Mouse (Mus musculus): ENCODE data around the gene Gm17509.
"Not testable (repeated sequence)": the region's sequence is repeated elsewhere in the genome, so short reads cannot be mapped to it uniquely, and the experiment has no call there.

Gene Gm17509

DNA sequence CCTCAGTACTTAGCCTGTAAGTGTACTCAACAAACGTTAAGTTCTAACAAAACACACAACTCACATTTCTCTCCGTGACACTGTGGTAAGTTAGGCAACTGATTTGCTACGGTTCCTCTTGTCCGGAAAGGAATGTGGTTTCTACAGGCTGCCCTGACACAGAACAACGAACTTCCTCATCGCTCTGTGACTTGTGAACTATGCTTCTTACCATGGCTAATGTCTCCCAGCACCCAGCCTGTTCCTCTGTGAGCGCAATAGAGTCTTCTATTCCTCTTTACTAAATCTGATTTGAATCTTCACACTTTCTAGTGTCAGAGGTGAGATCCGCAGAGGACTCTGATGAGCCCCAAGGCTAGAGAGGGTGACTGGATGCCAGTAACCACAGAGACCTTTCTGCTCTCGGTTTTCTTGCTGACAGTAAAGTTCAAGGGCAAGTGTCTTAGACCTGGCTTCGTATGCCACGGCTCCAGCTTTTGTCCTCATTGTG lies 9.4 kb downstream of the Gm17509 start:
- DNase-seq (ENCODE audit: extremely low read depth, insufficient read length, low spot score) = peak; percentile 41

DNA sequence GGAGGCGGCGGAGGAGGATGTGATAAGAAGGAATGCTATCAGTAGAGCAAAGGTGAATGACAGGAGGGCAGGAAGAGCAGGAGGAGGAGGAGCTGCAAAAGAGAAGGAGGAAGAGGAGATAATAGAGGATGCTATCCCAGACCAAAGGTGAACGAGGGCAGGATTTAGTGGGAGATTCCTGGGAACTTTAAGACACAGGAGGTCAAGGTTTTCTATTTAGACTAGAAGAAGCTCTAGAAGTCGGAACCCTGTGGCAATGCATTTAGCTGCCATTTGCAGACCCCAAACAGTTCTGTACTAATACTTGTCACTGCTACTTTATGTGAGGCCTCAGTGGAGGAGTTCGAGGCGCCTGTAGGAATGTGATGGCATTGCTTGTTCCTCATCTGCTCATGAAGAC lies 12.6 kb downstream of the Gm17509 start, which contains the start of gene Emb:
Emb (plus strand) TSS at position 301 of the 400 bp plus-strand sequence.
- no peak for DNase-seq (ENCODE audit: extremely low read depth, insufficient read length, low spot score)

DNA sequence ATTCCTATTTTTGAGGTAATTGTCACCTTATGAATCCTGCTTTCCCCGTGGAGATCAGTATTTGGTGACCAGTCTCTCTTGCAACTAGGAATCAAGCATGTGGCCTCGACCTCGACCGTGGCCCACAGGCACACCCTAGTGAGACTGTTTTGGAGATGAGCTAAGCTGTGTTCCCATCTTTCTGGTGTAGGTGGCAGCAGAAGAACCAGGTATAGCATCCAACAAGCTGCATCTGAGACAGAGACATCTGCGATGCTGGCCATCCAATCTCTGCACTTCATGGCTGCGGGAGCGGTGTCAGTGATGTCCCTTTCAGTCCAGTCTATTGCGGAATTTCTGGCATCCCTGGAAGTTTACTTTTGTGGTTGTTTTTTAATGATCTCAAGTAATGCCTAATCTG lies 14.8 kb downstream of the Gm17509 start:
- DNase-seq (ENCODE audit: extremely low read depth, insufficient read length, low spot score) = no peak

DNA sequence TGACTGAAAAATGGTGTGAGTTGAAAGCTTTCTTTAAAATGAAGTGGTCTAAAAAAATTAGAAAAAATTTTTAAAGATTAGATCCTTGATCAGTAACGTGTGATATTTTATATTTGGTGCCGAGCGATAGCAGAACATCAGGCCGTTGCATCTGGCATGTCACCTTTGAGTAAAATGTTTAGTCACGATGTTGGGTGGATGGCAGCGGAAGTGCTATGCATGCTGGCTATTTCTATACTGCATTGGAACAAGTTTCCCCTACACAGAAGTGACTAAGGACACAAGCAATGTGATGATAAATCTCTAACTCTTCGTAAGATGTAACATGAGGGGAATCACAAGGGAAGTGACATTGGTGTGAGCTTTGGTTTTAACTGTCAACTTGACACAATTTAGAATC lies 16.2 kb downstream of the Gm17509 start:
- DNase-seq (ENCODE audit: extremely low read depth, insufficient read length, low spot score) = no peak

DNA sequence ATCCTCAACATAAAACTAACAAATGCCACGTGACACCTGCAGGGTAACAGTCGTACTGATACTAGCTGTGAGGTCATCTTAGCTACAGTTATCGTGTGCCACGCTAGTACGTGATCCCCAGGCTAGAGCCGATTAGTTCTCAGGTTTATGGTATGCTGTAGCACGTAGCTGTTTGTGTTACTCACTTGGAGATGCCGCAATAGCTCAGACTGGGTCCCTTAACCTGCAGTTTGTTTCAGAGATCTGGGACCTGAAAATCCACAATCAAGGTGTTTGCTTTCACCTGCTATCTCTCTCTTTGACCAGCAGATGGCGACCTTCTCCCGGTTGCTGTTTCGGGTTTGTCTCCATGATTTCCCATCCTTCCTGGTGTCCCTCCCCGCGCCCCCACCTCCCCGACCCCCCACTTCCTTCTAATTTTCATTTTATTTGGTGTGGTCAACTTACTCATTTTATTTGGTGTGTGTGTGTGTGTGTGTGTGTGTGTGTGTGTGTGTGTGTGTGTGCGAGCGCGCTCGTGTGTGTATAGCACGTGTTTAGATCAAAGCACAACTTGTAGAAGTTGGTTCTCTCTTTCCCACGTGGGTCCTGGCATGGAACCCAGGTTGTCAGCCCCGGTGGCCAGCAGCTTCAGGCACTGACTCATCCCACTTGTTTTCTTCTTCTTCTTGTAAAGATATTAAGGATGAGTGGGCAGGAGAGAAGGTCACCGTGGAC lies 18.0 kb downstream of the Gm17509 start:
- DNase-seq (ENCODE audit: extremely low read depth, insufficient read length, low spot score) = no peak

DNA sequence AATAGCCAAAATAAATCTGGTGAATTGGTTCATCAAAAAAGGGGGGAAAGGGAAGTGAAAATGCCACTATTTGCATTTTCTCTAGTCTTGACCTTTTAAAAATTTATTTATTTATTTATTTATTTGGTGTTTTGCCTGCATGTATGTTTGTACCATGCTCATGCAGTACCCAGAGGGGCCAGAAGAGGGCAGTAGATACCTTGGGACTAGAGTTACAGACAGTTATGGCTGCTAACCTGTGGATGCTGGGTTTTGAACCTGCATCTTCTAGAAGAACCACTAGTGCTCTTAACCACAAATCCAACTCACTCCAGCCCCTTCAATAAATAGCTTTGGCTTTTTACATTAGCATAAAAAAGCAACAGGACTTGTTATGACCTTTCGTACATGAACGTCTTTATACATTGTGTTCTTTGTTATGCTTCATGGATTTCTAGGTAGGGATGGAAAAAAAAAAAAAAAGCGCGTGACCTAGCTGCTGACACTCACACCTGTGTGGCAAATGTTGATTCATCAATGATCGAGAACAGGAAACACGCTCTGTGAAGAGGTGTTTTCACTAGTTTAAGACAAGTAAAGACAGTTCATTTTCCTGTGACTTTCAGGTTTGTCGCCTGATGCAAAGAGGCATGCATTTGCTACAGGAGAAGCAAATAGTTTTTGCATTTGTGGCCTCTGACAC lies 22.3 kb downstream of the Gm17509 start:
- no peak for DNase-seq (ENCODE audit: extremely low read depth, insufficient read length, low spot score)

DNA sequence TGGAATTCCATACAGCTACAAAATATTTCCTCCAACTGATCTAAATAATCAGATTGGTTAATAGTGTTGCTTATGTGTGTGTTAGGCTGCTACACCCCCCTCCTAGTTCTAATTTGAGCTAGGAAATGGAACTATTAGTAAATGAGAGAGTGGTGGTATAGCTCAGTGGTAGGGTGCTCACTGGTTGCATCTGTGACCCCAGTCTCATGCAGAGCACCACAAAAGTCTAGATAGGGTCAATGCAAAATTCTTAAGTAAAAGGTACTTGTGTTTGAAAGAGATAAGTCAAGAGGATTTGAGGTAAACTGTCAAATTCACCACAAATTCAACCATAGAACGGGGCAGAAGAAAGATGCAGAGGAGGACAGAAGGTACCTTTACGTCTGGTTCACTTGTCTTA lies 23.2 kb downstream of the Gm17509 start:
- DNase-seq (ENCODE audit: extremely low read depth, insufficient read length, low spot score) = no peak

DNA sequence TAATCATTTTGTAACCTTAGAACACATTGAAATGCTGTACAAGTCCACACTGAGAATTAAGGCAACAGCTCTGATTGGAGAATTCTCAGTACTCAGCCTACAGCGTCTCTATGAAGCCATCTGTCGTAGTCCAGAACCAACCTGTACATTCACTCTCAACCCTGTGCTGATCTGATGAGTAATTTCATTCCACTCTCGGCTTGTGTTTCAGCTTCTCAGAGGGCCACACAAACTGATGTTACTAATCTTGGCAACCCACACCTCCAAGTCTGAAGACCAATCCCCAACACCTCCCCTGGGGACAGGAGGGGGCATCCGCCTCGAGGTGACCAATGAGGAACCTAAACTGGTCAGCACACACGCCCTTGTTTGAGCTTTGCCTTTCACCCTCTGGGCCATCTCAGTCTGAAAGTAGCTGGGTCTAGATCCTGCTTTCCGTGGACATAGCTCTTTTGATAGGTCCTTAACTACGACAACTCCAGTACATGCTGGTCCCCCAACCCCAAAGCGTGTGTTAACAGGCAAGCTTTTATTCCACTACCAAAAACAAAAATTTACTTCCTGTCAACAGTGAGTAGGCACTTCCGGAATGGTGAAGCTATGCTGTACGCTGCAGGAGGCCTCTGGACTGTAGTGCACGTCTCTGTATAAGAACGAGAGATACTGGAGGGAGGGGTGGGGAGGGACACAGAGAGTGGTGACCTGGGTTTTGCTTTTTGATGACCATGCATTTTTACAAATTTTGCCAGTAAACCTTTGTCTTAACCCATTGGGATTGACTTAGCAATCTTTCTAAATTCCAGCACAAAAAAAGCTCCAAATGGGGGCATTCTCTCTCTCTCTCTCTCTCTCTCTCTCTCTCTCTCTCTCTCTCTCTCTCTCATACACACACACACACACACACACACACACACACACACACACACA lies 25.0 kb downstream of the Gm17509 start:
- DNase-seq (ENCODE audit: extremely low read depth, insufficient read length, low spot score) = no peak

DNA sequence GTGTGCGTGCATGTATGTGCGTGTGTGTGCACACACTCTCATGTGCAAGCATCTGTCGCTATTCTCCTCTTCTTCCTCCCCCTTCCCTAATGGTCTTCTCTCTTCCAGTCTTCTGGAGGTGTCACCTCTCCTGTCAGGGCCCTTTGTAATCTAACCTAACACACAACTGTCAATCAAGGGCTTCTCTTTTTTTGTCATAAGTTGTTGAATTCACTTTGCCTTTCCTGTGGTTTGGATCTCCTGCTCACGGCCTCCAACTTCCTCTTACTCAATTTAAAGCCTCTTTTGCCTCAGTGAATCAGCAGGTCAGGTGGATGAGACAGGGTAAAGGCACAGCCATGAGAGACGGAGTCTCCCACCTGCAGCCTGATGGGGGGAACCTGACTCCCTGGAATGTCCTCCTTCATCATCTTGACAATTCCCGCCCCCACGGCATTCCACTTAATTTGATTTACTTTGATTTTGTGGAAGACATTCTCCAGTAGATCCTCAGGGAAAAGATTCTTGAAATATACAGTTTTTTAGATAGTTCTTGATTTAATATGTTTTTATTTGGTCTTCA lies 27.4 kb downstream of the Gm17509 start:
- no peak for DNase-seq (ENCODE audit: extremely low read depth, insufficient read length, low spot score)

DNA sequence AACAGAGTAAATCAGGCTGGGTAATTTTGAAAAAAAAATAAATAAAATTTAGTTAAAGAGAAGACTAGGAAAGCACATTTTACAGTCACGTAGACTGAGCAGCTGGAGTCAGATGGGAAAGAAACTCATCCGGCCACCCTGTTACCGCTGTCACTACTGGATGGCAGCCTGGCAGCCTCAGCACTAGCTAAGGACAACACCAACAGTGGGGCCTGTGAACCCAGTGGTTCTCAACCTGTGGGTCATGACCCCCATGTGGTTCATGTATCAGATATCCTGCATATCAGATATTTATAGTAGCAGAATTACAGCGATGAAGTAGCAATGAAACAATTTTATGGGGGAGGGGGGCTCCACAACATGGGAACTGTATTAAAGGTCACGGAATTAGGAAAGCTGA lies 28.7 kb downstream of the Gm17509 start:
- DNase-seq (ENCODE audit: extremely low read depth, insufficient read length, low spot score) = no peak

DNA sequence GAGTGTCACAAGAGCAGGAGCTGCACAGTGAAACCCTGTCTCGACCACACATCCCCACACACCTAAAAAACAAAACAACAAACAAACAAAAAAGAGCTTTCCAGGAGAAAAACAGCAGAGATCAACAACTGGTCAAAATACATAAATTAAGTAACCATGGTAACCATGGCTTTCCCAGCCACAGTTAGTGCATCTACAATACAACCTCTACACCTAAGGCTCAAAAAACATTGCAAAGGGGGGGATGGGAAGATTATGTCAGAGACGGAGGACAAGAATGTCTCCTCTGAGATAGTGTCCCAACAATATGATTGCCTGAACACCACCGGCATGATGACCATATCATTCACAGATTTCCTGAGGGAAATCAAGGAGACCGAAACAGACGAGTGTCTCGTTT lies 35.5 kb downstream of the Gm17509 start:
- DNase-seq (ENCODE audit: extremely low read depth, insufficient read length, low spot score) = no peak

DNA sequence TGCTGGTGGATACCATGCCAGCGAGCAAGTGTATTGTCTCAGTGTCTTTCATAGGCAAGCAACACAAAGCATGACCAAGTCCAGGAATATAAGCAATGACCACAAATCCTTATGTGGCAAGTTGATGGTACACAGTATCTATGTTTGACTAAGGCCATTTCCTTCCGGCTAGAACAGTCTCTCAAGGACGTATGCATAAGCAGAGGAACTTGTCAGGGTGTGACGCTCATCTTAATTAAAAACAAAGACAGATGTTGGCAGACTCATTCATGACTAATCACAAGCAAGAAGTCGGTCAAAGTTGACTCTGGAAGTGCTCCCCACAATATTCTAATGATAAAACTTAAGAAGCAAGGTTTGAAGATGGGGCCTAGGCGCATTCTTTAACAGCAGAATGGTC lies 37.6 kb downstream of the Gm17509 start:
- no peak for DNase-seq (ENCODE audit: extremely low read depth, insufficient read length, low spot score)

DNA sequence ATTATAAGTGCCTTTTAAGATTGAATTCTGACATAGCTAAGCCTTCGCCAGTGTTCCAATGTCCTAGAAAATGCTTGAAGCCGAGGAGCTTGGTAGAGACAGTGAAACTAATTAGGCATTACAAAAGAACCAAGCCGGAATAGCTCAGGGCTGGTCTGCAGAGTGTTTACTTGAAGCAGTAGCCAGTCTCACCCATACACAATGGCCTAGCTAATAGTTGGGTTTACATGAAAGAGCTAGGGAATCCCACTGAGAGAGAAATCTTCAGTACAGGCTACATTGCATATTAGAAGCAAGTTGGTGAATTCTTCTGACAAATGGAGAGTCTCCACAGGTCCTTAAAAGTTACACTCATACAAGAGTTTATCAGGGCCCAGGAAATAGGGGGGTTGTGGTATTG lies 40.0 kb downstream of the Gm17509 start:
- DNase-seq (ENCODE audit: extremely low read depth, insufficient read length, low spot score) = not testable (repeated sequence)
